Mouse (Mus musculus): ENCODE data around the gene Spag6. TPM values are rescaled to one million over a fixed set of nuclear protein-coding genes. Genes with fewer than 3 reads are reported as not detected.

The Spag6 gene
- polyA plus RNA-seq (2016; fragmentation: Nextera tagmentation; extraction: Ambion mirVana): 0.13 TPM in 1 of 2 replicates, not detected in the other

DNA sequence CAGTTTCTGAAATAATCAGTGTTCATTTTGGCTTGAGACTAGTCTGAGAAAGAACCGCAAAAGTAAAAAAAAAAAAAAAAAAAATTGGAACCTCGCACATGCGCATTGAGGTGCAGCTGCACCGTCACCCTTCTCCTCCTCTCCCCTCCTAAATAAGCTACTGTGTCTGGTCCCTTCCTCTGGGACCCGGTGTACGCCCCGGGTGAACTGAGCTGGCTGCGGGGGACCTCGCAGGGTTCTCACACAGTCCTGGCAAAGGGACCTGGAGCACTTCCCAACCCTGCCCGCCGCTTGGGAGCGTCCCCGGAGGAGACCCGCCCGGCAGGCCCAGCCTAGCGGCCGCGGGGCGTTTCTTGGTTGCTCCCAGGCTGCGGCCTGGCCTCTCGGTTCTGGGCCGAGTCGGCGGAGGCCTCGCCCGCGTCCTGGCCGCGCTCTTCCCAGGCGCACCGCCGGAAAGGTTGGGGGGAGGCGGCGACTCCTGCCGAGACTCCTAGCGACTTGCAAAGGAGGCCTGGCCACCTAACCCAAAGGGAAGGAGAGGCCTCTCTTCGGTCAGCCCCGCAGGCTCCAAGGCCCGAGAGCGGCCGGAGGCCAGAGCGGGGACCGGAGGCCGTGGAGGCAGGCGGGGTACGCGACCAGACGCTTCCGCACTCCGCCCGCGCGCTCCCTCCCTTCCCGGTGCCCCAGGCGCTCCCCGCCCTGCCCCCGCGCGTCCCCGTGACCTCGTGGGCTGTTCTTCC, at the start of gene Spag6:
Gene Spag6, plus strand, starts transcription at position 162 of the 740 bp plus-strand sequence.
- Histone ChIP-seq H3K4me1 (peaks cover 24% of the 10 kb centered on the region), H3K4me3 (peak within 1 kb of the TSS; percentile 57), H3K27me3 (peaks cover 53% of the 10 kb centered on the region), H3K9me3 (no peaks in the 10 kb centered on the region), H3K36me3 (no peaks in the 10 kb centered on the region), H3K9ac (peak within 1 kb of the TSS; percentile 73), H3K27ac (no peak within 1 kb of the TSS), H3K4me2 (replicated peaks) (peak within 1 kb of the TSS; percentile 97)
- under 1% methylated on average over 61 of the region's 61 CpGs for WGBS
- peak; percentile 75 for ATAC-seq (ENCODE audit: insufficient number of reproducible peaks, insufficient read depth, low FRiP score, low TSS enrichment)

DNA sequence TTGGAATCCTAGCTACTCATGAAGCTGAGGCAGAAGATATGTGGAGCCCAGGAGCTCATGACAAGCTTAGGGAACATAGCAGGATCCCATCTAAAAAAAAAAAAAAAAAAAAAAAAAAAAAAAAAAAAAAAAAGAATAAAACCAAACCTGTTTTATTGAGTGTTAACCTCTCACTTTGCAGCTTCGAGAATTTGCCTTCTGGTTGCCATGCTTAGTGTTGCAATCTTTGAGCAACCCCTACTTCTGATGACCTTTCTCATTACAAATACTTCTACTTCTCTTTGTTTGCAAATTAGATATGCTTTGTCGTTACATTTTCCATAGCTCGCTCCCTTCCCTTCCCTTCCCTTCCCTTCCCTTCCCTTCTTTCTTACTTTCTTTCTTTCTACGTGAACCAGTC, 45.3 kb upstream of the Spag6 start:
- Histone ChIP-seq H3K27ac (no peak overlapping the region), H3K4me2 (replicated peaks) (no peak overlapping the region), H3K4me1 (no peaks in the 10 kb centered on the region), H3K27me3 (no peaks in the 10 kb centered on the region), H3K9me3 (no peaks in the 10 kb centered on the region), H3K36me3 (no peaks in the 10 kb centered on the region), H3K9ac (no peak overlapping the region), H3K4me3 (no peak overlapping the region)
- WGBS: 85% methylated on average over 4 of the region's 4 CpGs
- ATAC-seq (ENCODE audit: insufficient number of reproducible peaks, insufficient read depth, low FRiP score, low TSS enrichment): no peak

DNA sequence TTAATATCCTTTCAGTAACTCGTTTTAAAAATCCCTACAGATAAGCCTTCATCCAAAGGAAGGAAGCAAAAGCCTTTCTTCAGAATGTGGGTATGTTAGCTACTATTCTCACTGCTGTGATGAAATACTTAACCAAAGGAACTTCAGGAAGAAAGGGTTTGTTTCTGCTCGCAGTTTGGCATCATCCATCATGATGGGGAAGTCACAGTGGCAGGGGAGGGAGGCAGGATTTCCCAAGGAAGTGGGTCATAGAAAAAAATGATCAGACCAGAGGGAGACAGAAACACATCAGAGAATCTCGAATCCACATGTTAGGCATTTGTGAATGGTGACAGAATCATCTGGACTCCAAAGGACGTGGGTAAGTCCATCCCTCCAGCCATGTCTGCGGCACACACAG, 39.0 kb upstream of the Spag6 start:
- Histone ChIP-seq H3K9me3 (no peaks in the 10 kb centered on the region), H3K27ac (no peak overlapping the region), H3K4me2 (replicated peaks) (no peak overlapping the region), H3K27me3 (no peaks in the 10 kb centered on the region), H3K9ac (no peak overlapping the region), H3K4me1 (no peaks in the 10 kb centered on the region), H3K36me3 (no peaks in the 10 kb centered on the region), H3K4me3 (no peak overlapping the region)
- 72% methylated on average over 5 of the region's 5 CpGs for WGBS
- no peak for ATAC-seq (ENCODE audit: insufficient number of reproducible peaks, insufficient read depth, low FRiP score, low TSS enrichment)

DNA sequence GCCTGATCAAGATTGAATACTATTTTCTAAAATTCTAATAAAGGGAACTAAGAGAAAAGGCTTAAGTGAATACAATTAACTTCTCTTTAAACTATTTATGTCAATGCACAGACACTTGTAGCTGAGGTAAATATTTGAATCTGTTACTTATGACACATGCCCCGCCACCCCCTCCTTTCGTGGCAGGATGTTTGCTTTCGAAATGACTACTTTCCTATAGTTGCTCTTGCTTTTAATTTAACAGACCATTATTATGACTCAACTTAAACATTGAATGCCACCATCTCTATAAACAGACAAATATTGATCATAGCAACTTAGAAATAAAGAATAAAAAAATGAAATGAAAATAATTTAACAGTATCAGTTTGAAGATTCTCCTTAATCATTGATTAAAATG, 29.8 kb upstream of the Spag6 start:
- no peak overlapping the region for H3K4me3 ChIP-seq
- no peaks in the 10 kb centered on the region for H3K27me3 ChIP-seq
- no peaks in the 10 kb centered on the region for H3K9me3 ChIP-seq
- no peak overlapping the region for H3K4me2 ChIP-seq (replicated peaks)
- H3K9ac ChIP-seq: no peak overlapping the region
- no peak overlapping the region for H3K27ac ChIP-seq
- no peak for ATAC-seq (ENCODE audit: insufficient number of reproducible peaks, insufficient read depth, low FRiP score, low TSS enrichment)
- H3K4me1 ChIP-seq: no peaks in the 10 kb centered on the region
- no peaks in the 10 kb centered on the region for H3K36me3 ChIP-seq
- WGBS: 88% methylated on average over 3 of the region's 3 CpGs

DNA sequence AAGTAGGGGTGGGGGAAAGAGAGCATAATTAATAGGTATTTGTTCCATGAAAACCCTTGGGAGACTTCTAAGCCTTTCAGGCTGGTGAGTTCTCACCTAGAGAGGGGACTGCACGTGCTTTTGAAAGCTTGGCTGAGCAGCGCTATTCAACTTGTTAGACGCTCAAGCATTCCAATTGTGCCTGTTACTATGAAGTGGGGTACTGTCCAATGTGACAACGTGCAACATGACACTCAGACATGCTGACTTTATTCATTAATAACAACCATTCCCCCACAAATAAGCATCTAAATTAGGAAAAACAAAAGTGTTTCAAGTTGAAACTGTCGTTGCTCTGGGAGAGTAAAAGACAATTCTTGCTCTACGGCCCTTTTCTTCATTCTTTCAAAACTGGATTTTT, 22.8 kb upstream of the Spag6 start:
- H3K4me1 ChIP-seq: peaks cover 15% of the 10 kb centered on the region; the same call in 1 of the 2 replicates
- no peak overlapping the region for H3K4me3 ChIP-seq
- H3K9me3 ChIP-seq: no peaks in the 10 kb centered on the region
- no peak overlapping the region for H3K9ac ChIP-seq
- no peaks in the 10 kb centered on the region; the same call in 1 of the 2 replicates for H3K27me3 ChIP-seq
- H3K4me2 ChIP-seq (replicated peaks): no peak overlapping the region
- WGBS: 10% methylated on average over 6 of the region's 6 CpGs
- no peaks in the 10 kb centered on the region for H3K36me3 ChIP-seq
- no peak overlapping the region for H3K27ac ChIP-seq
- ATAC-seq (ENCODE audit: insufficient number of reproducible peaks, insufficient read depth, low FRiP score, low TSS enrichment): no peak

DNA sequence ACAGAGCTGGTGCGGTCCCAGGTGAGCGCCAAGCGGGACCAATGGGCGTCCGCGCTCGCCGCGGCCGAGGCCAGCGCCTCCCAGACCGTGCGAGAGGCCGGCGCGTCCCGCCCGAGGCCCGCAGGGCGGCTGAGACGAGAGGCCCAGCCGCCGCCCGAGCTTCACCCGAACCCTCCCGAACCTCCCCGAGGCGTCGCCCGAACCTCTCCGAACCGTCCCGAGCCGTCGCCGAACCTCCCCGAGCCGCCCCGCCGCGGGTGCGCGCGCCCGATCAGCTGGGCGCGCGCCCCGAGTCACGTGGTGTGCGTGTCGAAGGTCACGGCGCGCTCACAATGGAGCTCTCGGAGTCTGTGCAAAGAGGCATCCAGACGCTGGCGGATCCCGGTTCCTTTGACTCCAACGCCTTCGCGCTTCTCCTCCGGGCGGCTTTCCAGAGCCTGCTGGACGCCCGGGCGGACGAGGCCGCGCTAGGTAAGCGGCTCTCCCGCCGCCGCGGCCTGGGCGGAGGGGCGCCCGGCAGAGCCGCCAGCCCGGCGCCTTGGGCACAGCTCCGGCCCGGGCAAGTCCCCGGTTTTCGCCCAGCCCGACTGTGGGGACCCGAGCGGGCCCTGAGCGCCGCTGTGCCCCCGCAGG, 21.6 kb upstream of the Spag6 start, which contains the start of gene Commd3:
Gene Commd3, plus strand, starts transcription at position 252 of the 633 bp plus-strand sequence.
- Histone ChIP-seq H3K4me1 (peaks cover 15% of the 10 kb centered on the region; the same call in 1 of the 2 replicates), H3K9me3 (no peaks in the 10 kb centered on the region), H3K9ac (peak within 1 kb of the TSS; percentile 98), H3K4me3 (peak within 1 kb of the TSS; percentile 85), H3K27me3 (no peaks in the 10 kb centered on the region; the same call in 1 of the 2 replicates), H3K27ac (peak within 1 kb of the TSS; percentile 98), H3K4me2 (replicated peaks) (peak within 1 kb of the TSS; percentile 81), H3K36me3 (no peaks in the 10 kb centered on the region)
- under 1% methylated on average over 69 of the region's 91 CpGs for WGBS
- peak; percentile 85 for ATAC-seq (ENCODE audit: insufficient number of reproducible peaks, insufficient read depth, low FRiP score, low TSS enrichment)

DNA sequence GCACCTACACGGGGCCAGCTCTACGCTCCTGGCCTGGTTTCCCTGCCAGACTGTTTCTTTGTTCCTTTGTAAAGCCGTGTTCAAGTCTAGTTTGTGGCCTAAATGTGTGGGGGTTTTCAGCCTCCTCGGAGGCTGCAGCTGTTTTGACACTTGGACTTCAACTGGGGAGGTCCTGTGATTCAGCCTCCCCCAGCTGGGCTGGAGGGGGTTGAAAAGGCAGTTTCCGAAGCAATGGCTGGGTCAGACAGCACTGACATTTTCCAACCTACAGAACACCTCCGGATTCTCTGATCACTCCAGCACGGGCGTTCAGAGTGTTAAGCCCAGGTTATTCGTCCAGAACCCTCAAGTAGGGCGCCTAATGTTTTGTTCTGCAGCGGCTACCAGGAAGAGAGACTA, 21.1 kb upstream of the Spag6 start:
- Histone ChIP-seq H3K4me1 (peaks cover 15% of the 10 kb centered on the region; the same call in 1 of the 2 replicates), H3K9me3 (no peaks in the 10 kb centered on the region), H3K36me3 (no peaks in the 10 kb centered on the region), H3K9ac (peak overlapping the region; percentile 98), H3K4me2 (replicated peaks) (peak overlapping the region; percentile 81), H3K4me3 (peak overlapping the region; percentile 85), H3K27ac (peak overlapping the region; percentile 98), H3K27me3 (no peaks in the 10 kb centered on the region; the same call in 1 of the 2 replicates)
- no peak for ATAC-seq (ENCODE audit: insufficient number of reproducible peaks, insufficient read depth, low FRiP score, low TSS enrichment)
- under 1% methylated on average over 11 of the region's 11 CpGs for WGBS

DNA sequence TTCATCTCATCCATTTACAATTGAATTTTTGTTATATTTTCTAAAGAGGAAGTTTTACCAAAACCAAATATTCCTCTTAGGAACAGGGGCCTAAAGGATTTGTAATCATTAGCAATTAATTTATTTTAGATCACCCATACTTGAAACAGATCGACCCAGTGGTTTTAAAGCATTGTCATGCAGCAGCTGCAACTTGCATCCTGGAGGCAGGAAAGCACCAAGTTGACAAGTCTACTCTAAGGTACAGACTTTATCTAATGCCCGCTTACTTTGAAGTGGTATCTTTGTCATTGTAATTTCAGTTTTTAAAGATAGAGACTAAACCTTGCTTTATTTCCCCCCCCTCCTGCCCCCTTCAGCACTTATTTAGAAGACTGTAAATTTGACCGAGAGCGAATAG, 20.1 kb upstream of the Spag6 start:
- no peak overlapping the region for H3K4me3 ChIP-seq

DNA sequence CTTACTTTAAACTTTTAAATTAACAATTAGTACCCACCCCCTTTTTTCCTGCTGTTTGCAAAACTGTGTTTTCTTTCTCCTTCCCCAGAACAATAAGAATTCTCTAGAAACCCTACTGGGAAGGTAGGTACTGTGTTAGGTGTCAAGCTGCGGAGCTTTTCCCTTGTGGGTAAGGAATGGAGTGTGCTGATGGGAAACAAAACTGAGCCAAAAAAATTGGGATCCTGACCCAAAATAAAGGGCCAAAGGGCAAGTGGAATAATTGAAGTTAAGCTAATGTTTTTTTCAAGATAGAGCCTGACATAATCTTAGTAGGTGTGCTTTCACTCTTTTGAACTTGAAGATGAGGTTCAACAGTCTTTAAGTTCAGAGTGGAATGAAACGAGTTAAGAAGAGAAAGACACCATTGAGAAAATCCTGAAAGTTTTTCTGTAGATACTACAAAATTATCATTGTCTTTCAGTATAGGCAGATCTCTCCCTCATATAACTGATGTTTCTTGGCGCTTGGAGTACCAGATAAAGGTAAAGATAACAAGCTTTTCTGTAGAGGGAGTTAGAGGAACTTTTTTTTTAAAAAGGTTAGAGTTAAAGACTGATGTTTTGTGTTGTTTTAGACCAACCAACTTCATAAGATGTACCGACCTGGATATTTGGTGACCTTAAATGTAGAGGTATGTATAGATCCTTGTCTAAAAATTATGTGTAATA, 19.5 kb upstream of the Spag6 start:
- Histone ChIP-seq H3K36me3 (no peaks in the 10 kb centered on the region), H3K4me1 (peaks cover 20% of the 10 kb centered on the region; the same call in 1 of the 2 replicates)
- no peak for ATAC-seq (ENCODE audit: insufficient number of reproducible peaks, insufficient read depth, low FRiP score, low TSS enrichment)

More for the DNA sequence above, 20.1 kb upstream of the Spag6 start:
- no peaks in the 10 kb centered on the region for H3K9me3 ChIP-seq
- ATAC-seq (ENCODE audit: insufficient number of reproducible peaks, insufficient read depth, low FRiP score, low TSS enrichment): no peak
- WGBS: 28% methylated on average over 4 of the region's 4 CpGs
- no peaks in the 10 kb centered on the region; the same call in 1 of the 2 replicates for H3K27me3 ChIP-seq
- no peak overlapping the region for H3K9ac ChIP-seq
- 0 out of 2 replicates have a peak overlapping the region, but pooled peaks have one; percentile 13 for H3K4me2 ChIP-seq (replicated peaks)
- peaks cover 20% of the 10 kb centered on the region; the same call in 1 of the 2 replicates for H3K4me1 ChIP-seq
- no peak overlapping the region for H3K27ac ChIP-seq
- H3K36me3 ChIP-seq: no peaks in the 10 kb centered on the region

DNA sequence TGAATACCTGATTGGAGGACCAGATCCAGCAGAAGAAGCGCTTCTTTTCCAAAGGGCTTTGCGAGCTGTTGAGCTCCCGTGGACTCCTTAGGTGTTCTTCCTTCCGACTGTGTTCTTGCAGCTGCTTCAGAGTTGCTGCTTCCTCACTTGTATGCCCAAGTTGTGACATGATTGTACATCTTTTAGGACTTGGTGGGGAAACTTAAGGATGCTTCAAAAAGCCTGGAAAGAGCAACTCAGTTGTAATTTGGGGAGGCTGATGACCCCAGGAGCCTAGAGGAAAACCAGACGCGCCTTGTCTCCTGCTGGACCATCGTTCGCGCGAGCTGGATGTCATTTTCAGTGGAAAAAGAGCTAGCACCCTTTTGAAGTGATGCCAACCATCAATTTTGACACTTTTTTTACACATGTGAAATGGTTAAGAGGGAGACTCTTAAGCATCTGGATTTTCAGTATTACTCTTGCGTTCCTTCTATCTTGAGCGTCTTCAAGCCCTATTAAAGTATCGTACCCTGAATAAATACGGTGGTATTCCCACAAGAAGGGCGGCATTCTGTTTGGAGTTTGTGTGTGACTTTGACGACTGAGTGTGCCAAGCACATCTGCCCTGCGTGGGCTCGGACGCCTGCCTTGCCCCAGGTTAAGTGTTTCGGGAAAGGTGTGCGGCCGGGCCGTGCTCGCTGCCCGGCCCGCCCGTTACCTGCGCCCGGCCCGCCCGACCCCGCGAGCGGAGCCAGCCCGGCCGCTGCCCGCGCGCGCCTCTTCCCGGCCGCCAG, 18.0 kb upstream of the Spag6 start:
- H3K9me3 ChIP-seq: no peaks in the 10 kb centered on the region
- peak overlapping the region; percentile 79 for H3K9ac ChIP-seq
- WGBS: 6% methylated on average over 31 of the region's 42 CpGs
- peak overlapping the region; percentile 78 for H3K4me2 ChIP-seq (replicated peaks)
- H3K27ac ChIP-seq: peak overlapping the region; percentile 63; the same call in 1 of the 2 replicates
- H3K27me3 ChIP-seq: peaks cover 5% of the 10 kb centered on the region; the same call in 1 of the 2 replicates
- no peak for ATAC-seq (ENCODE audit: insufficient number of reproducible peaks, insufficient read depth, low FRiP score, low TSS enrichment)
- no peaks in the 10 kb centered on the region for H3K36me3 ChIP-seq
- H3K4me1 ChIP-seq: peaks cover 28% of the 10 kb centered on the region
- H3K4me3 ChIP-seq: peak overlapping the region; percentile 89

More for the DNA sequence above, 19.5 kb upstream of the Spag6 start:
- Histone ChIP-seq H3K9ac (no peak overlapping the region), H3K27ac (no peak overlapping the region), H3K27me3 (no peaks in the 10 kb centered on the region; the same call in 1 of the 2 replicates), H3K4me3 (no peak overlapping the region), H3K9me3 (no peaks in the 10 kb centered on the region), H3K4me2 (replicated peaks) (0 out of 2 replicates have a peak overlapping the region, but pooled peaks have one; percentile 13)
- 29% methylated on average over 4 of the region's 4 CpGs for WGBS
